In genomic region chr2:163229050-163229449, GRCm38 (mm10) we compare ENCODE assay signal across 12 mouse cellular contexts. TPM values are rescaled to one million over a fixed set of nuclear protein-coding genes. Genes with fewer than 3 reads are reported as not detected.
A peak's percentile ranks its signal among the peaks of the same experiment; 100 is the strongest.
DNase-seq lines count a peak whose midpoint lies in the region; ATAC-seq lines count a peak whose summit lies in the region.
"Had no signal": no experiment of that assay in that cellular context is flagged by ENCODE, and none has a peak within 500 bp of the region (broad histone marks: within the 10 kb centered on the region; RNA-seq: fewer than 3 reads in every experiment).

No protein-coding gene starts in this region.

- H3K4me1 ChIP-seq in forebrain, embryonic 14.5 days (ENCODE audit: control insufficient read depth, insufficient read depth, low read length): peaks cover 7% of the 10 kb centered on the region; the same call in 1 of the 2 replicates

- H3K27ac ChIP-seq in forebrain, embryonic 14.5 days (ENCODE audit: low read depth, low read length): no peak overlapping the region
- H3K27ac ChIP-seq: forebrain, embryonic 12.5 days; heart, embryonic 15.5 days; lung, embryonic 15.5 days had no signal

- WGBS in forebrain, embryonic 14.5 days: 91% methylated on average over 9 of the region's 9 CpGs

- H3K4me2 ChIP-seq in forebrain, embryonic 14.5 days (ENCODE audit: low read length): no peak overlapping the region
- H3K4me2 ChIP-seq: forebrain, embryonic 12.5 days; heart, embryonic 15.5 days; lung, embryonic 15.5 days had no signal

- peak; percentile 93 to 95 for ATAC-seq in hematopoietic stem cell, adult 5-6 weeks (replicated peaks in 1 of 2; ENCODE audit: insufficient read depth in 1 of 2, low FRiP score in 2 of 2, low TSS enrichment in 1 of 2, low read depth in 1 of 2, poor library complexity in 2 of 2, severe bottlenecking in 2 of 2)
- no peak for ATAC-seq in forebrain, embryonic 14.5 days

- H3K4me3 ChIP-seq in forebrain, embryonic 14.5 days (ENCODE audit: low read depth, low read length): no peak overlapping the region
- H3K4me3 ChIP-seq: forebrain, embryonic 12.5 days; heart, embryonic 15.5 days; lung, embryonic 15.5 days had no signal

- H3K9ac ChIP-seq in forebrain, embryonic 14.5 days (ENCODE audit: low read length): no peak overlapping the region
- H3K9ac ChIP-seq: forebrain, embryonic 12.5 days; heart, embryonic 15.5 days; lung, embryonic 15.5 days had no signal

- no peaks in the 10 kb centered on the region for H3K27me3 ChIP-seq in forebrain, embryonic 14.5 days (replicated peaks; ENCODE audit: control insufficient read depth, insufficient read depth, low read length)
- H3K27me3 ChIP-seq: forebrain, embryonic 12.5 days; heart, embryonic 15.5 days had no signal

- no peaks in the 10 kb centered on the region for H3K36me3 ChIP-seq in forebrain, embryonic 14.5 days (ENCODE audit: control insufficient read depth, insufficient read depth, low read length)
- H3K36me3 ChIP-seq: forebrain, embryonic 12.5 days; heart, embryonic 15.5 days; lung, embryonic 15.5 days had no signal

- intact Hi-C loops in gastrocnemius, postnatal 36 days (cut with DNase I): no loop called here

- H3K9me3 ChIP-seq in forebrain, embryonic 14.5 days (replicated peaks; ENCODE audit: control insufficient read depth, low read length): no peaks in the 10 kb centered on the region
- H3K9me3 ChIP-seq: forebrain, embryonic 12.5 days; heart, embryonic 15.5 days; lung, embryonic 15.5 days had no signal

- peak; percentile 22 to 32 for DNase-seq in spleen, adult 18-20 months
- DNase-seq in spleen, adult 12 weeks (ENCODE audit: low spot score): no peak
- peak; percentile 74 for DNase-seq in naive thymus-derived CD4-positive, alpha-beta T cell, adult 2 months (ENCODE audit: low read depth)
- peak; percentile 55 to 75 for DNase-seq in urinary bladder, postnatal 36 days (ENCODE audit: low spot score in 2 of 2)
- no peak for DNase-seq in adrenal gland, adult 18-20 months (ENCODE audit: low spot score in 2 of 2)
- DNase-seq in forebrain, embryonic 14.5 days (ENCODE audit: low spot score): no peak
- DNase-seq in gastrocnemius, postnatal 36 days: no peak
- DNase-seq: cerebellum, adult 18-20 months had no signal

RNA-seq across cellular contexts. Expression of gene Tox2, which starts 26.1 kb away (rescaled TPM):
- not detected in 2 replicates for total RNA-seq in hematopoietic stem cell, adult 5-6 weeks (2017)
- 10 to 100 TPM in 1 of 2 experiments, 1 to 10 TPM in 1; 4.1 to 24.2 TPM for total RNA-seq in adrenal gland, adult 18-20 months (2021)
- polyA plus RNA-seq in forebrain, embryonic 14.5 days (2014; fragmentation: Nextera tagmentation; extraction: Ambion mirVana): 16.5 and 19.2 TPM in 2 replicates
- under 1 TPM in 1 of 2 experiments, not detected in 1; 0.20 TPM for total RNA-seq in gastrocnemius, postnatal 36 days (2021)

Comparison
In these comparisons a context has a peak if more than half of its experiments do, and no peak if none do; other contexts are left out.
1. DNase-seq: peak in spleen, adult 18-20 months (2 of 2), naive thymus-derived CD4-positive, alpha-beta T cell, adult 2 months (single experiment) and urinary bladder, postnatal 36 days (2 of 2); none in spleen, adult 12 weeks (single experiment), adrenal gland, adult 18-20 months (0 of 2), forebrain, embryonic 14.5 days (single experiment) and gastrocnemius, postnatal 36 days (0 of 2).